Mouse (Mus musculus) thymus, adult 2 months (tissue): ENCODE results near the gene Tmem223.

Experiments used
- CTCF ChIP-seq: fragments of 200-500 bp; IDR thresholded peaks from 2 replicates; pipeline ENCODE4 v1.5.1; 2012; ENCODE audit warnings: mild to moderate bottlenecking, control low read depth, low read length, moderate library complexity, borderline replicate concordance; ENCODE audit not compliant: control insufficient read depth, poor library complexity, insufficient read depth; ENCODE audit errors: extremely low read depth
- POLR2A ChIP-seq: fragments of 200-500 bp; IDR thresholded peaks from 2 replicates; pipeline ENCODE4 v1.6.1; 2012; ENCODE audit warnings: mild to moderate bottlenecking, low read length, control low read depth, moderate library complexity; ENCODE audit not compliant: control insufficient read depth, poor library complexity, insufficient read depth; ENCODE audit errors: extremely low read depth

DNA sequence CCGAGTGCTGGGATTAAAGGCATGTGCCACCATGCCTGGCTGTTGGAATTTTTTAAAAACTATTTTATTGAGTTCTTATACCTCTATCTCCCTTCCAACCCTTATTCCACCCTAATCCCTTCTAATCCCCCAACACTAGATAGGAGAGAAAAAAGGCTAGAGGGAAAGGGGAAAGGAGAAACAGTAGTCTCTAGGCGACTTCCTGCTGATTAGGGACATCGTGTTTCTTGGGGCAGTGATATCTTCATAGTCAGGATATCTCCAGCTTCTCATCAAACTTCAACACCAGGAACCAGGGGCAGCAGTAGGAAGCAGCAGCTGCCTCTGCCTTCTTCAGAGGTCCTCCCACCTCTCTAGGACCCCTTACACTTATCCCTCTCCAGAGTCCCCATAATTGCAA lies 36.5 kb upstream of the Tmem223 start:
- TF ChIP-seq CTCF: no peak
- no peak for TF ChIP-seq POLR2A
